Mouse (Mus musculus) forebrain, embryonic 15.5 days (tissue): Measurements from ENCODE around the gene Lonp2. TPM values are rescaled to one million over a fixed set of nuclear protein-coding genes. Genes with fewer than 3 reads are reported as not detected.

Experiments used
- ATAC-seq: fragments of 200-750 bp; cut with Nextera tagmentation; replicated peaks from 2 replicates; pipeline ENCODE4 v1.8.0; 2017; ENCODE audit warnings: mild to moderate bottlenecking, moderate TSS enrichment, moderate library complexity
- H3K27ac ChIP-seq: fragments of 300-500 bp; sonication (generic); replicated peaks from 2 replicates; pipeline ENCODE4 v1.5.1; 2015; ENCODE audit warnings: mild to moderate bottlenecking, inconsistent platforms
- H3K27me3 ChIP-seq: fragments of 300-500 bp; sonication (generic); 2 replicates; pipeline ENCODE4 v1.6.1; 2015; ENCODE audit warnings: inconsistent platforms
- H3K36me3 ChIP-seq: fragments of 300-500 bp; sonication (generic); 2 replicates; pipeline ENCODE4 v1.6.1; 2015; ENCODE audit warnings: mild to moderate bottlenecking, inconsistent platforms
- H3K4me1 ChIP-seq: fragments of 300-500 bp; sonication (generic); 2 replicates; pipeline ENCODE4 v1.6.1; 2015; ENCODE audit warnings: inconsistent platforms
- H3K4me2 ChIP-seq: fragments of 300-500 bp; sonication (generic); replicated peaks from 2 replicates; pipeline ENCODE4 v1.6.1; 2015; ENCODE audit warnings: mild to moderate bottlenecking, inconsistent platforms
- H3K4me3 ChIP-seq: fragments of 300-500 bp; sonication (generic); 2 replicates; pipeline ENCODE4 v1.5.1; 2015; ENCODE audit warnings: mild to moderate bottlenecking, inconsistent platforms
- H3K9ac ChIP-seq: fragments of 300-500 bp; sonication (generic); replicated peaks from 2 replicates; pipeline ENCODE4 v1.6.1; 2015; ENCODE audit warnings: mild to moderate bottlenecking, inconsistent platforms
- H3K9me3 ChIP-seq: fragments of 300-500 bp; sonication (generic); 2 replicates; pipeline ENCODE4 v1.6.1; 2016; ENCODE audit warnings: inconsistent platforms
- WGBS: fragments of 180-500 bp; shearing (Covaris S2); methylation state at CpG from one replicate; pipeline ENCODE4 v1.1.7; 2015; ENCODE audit warnings: mixed read lengths; 5-methylcytosine and 5-hydroxymethylcytosine counted together
- polyA plus RNA-seq: library from polyadenylated mRNA; unstranded; fragments of >200 nt; fragmentation: Nextera tagmentation; extraction: Ambion mirVana; gene quantifications from 2 replicates; pipeline ENCODE4 v1.2.1, GENCODE M21; 2015

Lonp2 gene
- polyA plus RNA-seq, 1 experiment from 2014 or later: 87.6 TPM

- Histone ChIP-seq H3K9ac (no peak overlapping the region), H3K27me3 (no peaks in the 10 kb centered on the region), H3K4me1 (no peaks in the 10 kb centered on the region), H3K36me3 (no peaks in the 10 kb centered on the region), H3K4me2 (no peak overlapping the region), H3K27ac (no peak overlapping the region), H3K4me3 (no peak overlapping the region), H3K9me3 (no peaks in the 10 kb centered on the region)
- 76% methylated on average over 3 of the region's 3 CpGs for WGBS
- no peak for ATAC-seq
These were observed 29.6 kb upstream of the Lonp2 start for GRCm38 (mm10) chr8:86594159-86594796.

- no peak overlapping the region for H3K4me2 ChIP-seq
- no peaks in the 10 kb centered on the region for H3K27me3 ChIP-seq
- H3K4me1 ChIP-seq: no peaks in the 10 kb centered on the region
- no peaks in the 10 kb centered on the region for H3K9me3 ChIP-seq
- no peak for ATAC-seq
- H3K27ac ChIP-seq: no peak overlapping the region
- H3K9ac ChIP-seq: no peak overlapping the region
- WGBS: 89% methylated on average over 5 of the region's 5 CpGs
- no peaks in the 10 kb centered on the region for H3K36me3 ChIP-seq
- H3K4me3 ChIP-seq: no peak overlapping the region
These were observed 28.2 kb upstream of the Lonp2 start for GRCm38 (mm10) chr8:86595671-86596070.

GRCm38 (mm10) chr8:86597681-86598080, 26.2 kb upstream of the Lonp2 start:
- Histone ChIP-seq H3K27me3 (no peaks in the 10 kb centered on the region), H3K27ac (no peak overlapping the region), H3K4me1 (no peaks in the 10 kb centered on the region), H3K9ac (no peak overlapping the region), H3K36me3 (no peaks in the 10 kb centered on the region), H3K4me3 (no peak overlapping the region), H3K9me3 (no peaks in the 10 kb centered on the region), H3K4me2 (no peak overlapping the region)
- ATAC-seq: no peak
- WGBS: 87% methylated on average over 7 of the region's 7 CpGs

- no peak for ATAC-seq
- 92% methylated on average over 6 of the region's 6 CpGs for WGBS
These were observed 24.5 kb upstream of the Lonp2 start for GRCm38 (mm10) chr8:86599299-86599698.

GRCm38 (mm10) chr8:86600311-86600710, 23.5 kb upstream of the Lonp2 start:
- H3K4me1 ChIP-seq: no peaks in the 10 kb centered on the region
- H3K27ac ChIP-seq: no peak overlapping the region
- 79% methylated on average over 3 of the region's 3 CpGs for WGBS
- H3K4me3 ChIP-seq: no peak overlapping the region
- H3K9ac ChIP-seq: no peak overlapping the region
- no peaks in the 10 kb centered on the region for H3K9me3 ChIP-seq
- no peaks in the 10 kb centered on the region for H3K36me3 ChIP-seq
- H3K27me3 ChIP-seq: no peaks in the 10 kb centered on the region
- no peak for ATAC-seq
- H3K4me2 ChIP-seq: no peak overlapping the region

More at GRCm38 (mm10) chr8:86599299-86599698, 24.5 kb upstream of the Lonp2 start:
- H3K9me3 ChIP-seq: no peaks in the 10 kb centered on the region
- H3K36me3 ChIP-seq: no peaks in the 10 kb centered on the region
- H3K27me3 ChIP-seq: no peaks in the 10 kb centered on the region
- H3K27ac ChIP-seq: no peak overlapping the region
- H3K4me1 ChIP-seq: no peaks in the 10 kb centered on the region
- no peak overlapping the region for H3K4me3 ChIP-seq
- H3K9ac ChIP-seq: no peak overlapping the region
- H3K4me2 ChIP-seq: no peak overlapping the region

GRCm38 (mm10) chr8:86603174-86603573, 20.7 kb upstream of the Lonp2 start:
- no peaks in the 10 kb centered on the region for H3K27me3 ChIP-seq
- 51% methylated on average over 2 of the region's 2 CpGs for WGBS
- no peak overlapping the region for H3K27ac ChIP-seq
- no peak overlapping the region for H3K9ac ChIP-seq
- no peak overlapping the region for H3K4me3 ChIP-seq
- ATAC-seq: no peak
- no peaks in the 10 kb centered on the region for H3K9me3 ChIP-seq
- H3K4me1 ChIP-seq: no peaks in the 10 kb centered on the region
- H3K36me3 ChIP-seq: no peaks in the 10 kb centered on the region
- H3K4me2 ChIP-seq: no peak overlapping the region

- Histone ChIP-seq H3K4me3 (no peak overlapping the region), H3K9me3 (no peaks in the 10 kb centered on the region), H3K4me2 (no peak overlapping the region), H3K27ac (no peak overlapping the region), H3K27me3 (no peaks in the 10 kb centered on the region), H3K4me1 (no peaks in the 10 kb centered on the region), H3K9ac (no peak overlapping the region), H3K36me3 (no peaks in the 10 kb centered on the region)
- ATAC-seq: no peak
- 92% methylated on average over 3 of the region's 3 CpGs for WGBS
These were observed 19.2 kb upstream of the Lonp2 start for GRCm38 (mm10) chr8:86604676-86605075.

- H3K4me3 ChIP-seq: no peak overlapping the region
- ATAC-seq: no peak
- H3K4me1 ChIP-seq: no peaks in the 10 kb centered on the region
- H3K9me3 ChIP-seq: no peaks in the 10 kb centered on the region
- H3K36me3 ChIP-seq: no peaks in the 10 kb centered on the region
- WGBS: 80% methylated on average over 2 of the region's 2 CpGs
- no peaks in the 10 kb centered on the region for H3K27me3 ChIP-seq
- no peak overlapping the region for H3K4me2 ChIP-seq
- H3K9ac ChIP-seq: no peak overlapping the region
- H3K27ac ChIP-seq: no peak overlapping the region
These were observed 10.0 kb upstream of the Lonp2 start for GRCm38 (mm10) chr8:86613798-86614197.

- no peak overlapping the region for H3K4me3 ChIP-seq
- no peak overlapping the region for H3K27ac ChIP-seq
- no peak overlapping the region for H3K9ac ChIP-seq
- WGBS: 90% methylated on average over 6 of the region's 6 CpGs
- no peaks in the 10 kb centered on the region for H3K4me1 ChIP-seq
- no peak overlapping the region for H3K4me2 ChIP-seq
- no peaks in the 10 kb centered on the region for H3K36me3 ChIP-seq
- no peaks in the 10 kb centered on the region for H3K27me3 ChIP-seq
- H3K9me3 ChIP-seq: no peaks in the 10 kb centered on the region
- ATAC-seq: no peak
These were observed 8.6 kb upstream of the Lonp2 start for GRCm38 (mm10) chr8:86615095-86615769.

GRCm38 (mm10) chr8:86617759-86618387, 6.0 kb upstream of the Lonp2 start:
- no peak for ATAC-seq
- Histone ChIP-seq H3K4me3 (no peak overlapping the region), H3K27me3 (no peaks in the 10 kb centered on the region), H3K27ac (no peak overlapping the region), H3K9ac (no peak overlapping the region), H3K4me1 (no peaks in the 10 kb centered on the region), H3K36me3 (no peaks in the 10 kb centered on the region), H3K9me3 (no peaks in the 10 kb centered on the region), H3K4me2 (no peak overlapping the region)
- 77% methylated on average over 7 of the region's 7 CpGs for WGBS

GRCm38 (mm10) chr8:86623551-86623910, 312 bp upstream of the Lonp2 start:
- peaks cover 24% of the 10 kb centered on the region for H3K4me1 ChIP-seq
- peak overlapping the region; percentile 88 for H3K4me2 ChIP-seq
- peak overlapping the region; percentile 95 for H3K4me3 ChIP-seq
- no peak for ATAC-seq
- H3K27me3 ChIP-seq: no peaks in the 10 kb centered on the region
- H3K9me3 ChIP-seq: no peaks in the 10 kb centered on the region
- H3K36me3 ChIP-seq: no peaks in the 10 kb centered on the region
- 2% methylated on average over 14 of the region's 14 CpGs for WGBS
- peak overlapping the region; percentile 91 for H3K27ac ChIP-seq
- H3K9ac ChIP-seq: peak overlapping the region; percentile 75

- Histone ChIP-seq H3K4me3 (peak overlapping the region; percentile 95), H3K9ac (peak overlapping the region; percentile 62), H3K4me2 (peak overlapping the region; percentile 88), H3K4me1 (peaks cover 24% of the 10 kb centered on the region), H3K36me3 (no peaks in the 10 kb centered on the region), H3K27ac (no peak overlapping the region), H3K9me3 (no peaks in the 10 kb centered on the region), H3K27me3 (no peaks in the 10 kb centered on the region)
- ATAC-seq: no peak
- 53% methylated on average over 7 of the region's 7 CpGs for WGBS
These were observed 1.1 kb downstream of the Lonp2 start for GRCm38 (mm10) chr8:86624915-86625314.
